Mouse (Mus musculus) hindbrain, postnatal 0 days (tissue): ENCODE data around the gene U2af1. TPM values are rescaled to one million over a fixed set of nuclear protein-coding genes. Genes with fewer than 3 reads are reported as not detected.
A peak's percentile ranks its signal among the peaks of the same experiment; 100 is the strongest.

Source experiments
- ATAC-seq: fragments of 200-750 bp; cut with Nextera tagmentation; 2 replicates; pipeline ENCODE4 v1.8.0; 2017; ENCODE audit warnings: mild to moderate bottlenecking, moderate TSS enrichment, moderate library complexity
- DNase-seq: peaks from one replicate; pipeline ENCODE4 v3.0.0-alpha.2; 2015; ENCODE audit warnings: low spot score
- H3K27ac ChIP-seq: fragments of 300-500 bp; sonication (generic); 2 replicates; pipeline ENCODE4 v1.5.1; 2014; ENCODE audit warnings: mild to moderate bottlenecking
- H3K27me3 ChIP-seq: fragments of 300-500 bp; sonication (generic); 2 replicates; pipeline ENCODE4 v1.6.1; 2014; ENCODE audit warnings: low read length, mixed read lengths; ENCODE audit not compliant: insufficient read depth
- H3K36me3 ChIP-seq: fragments of 300-500 bp; sonication (generic); 2 replicates; pipeline ENCODE4 v1.6.1; 2014; ENCODE audit warnings: low read length, mixed read lengths; ENCODE audit not compliant: insufficient read depth
- H3K4me1 ChIP-seq: fragments of 300-500 bp; sonication (generic); 2 replicates; pipeline ENCODE4 v1.6.1; 2014; ENCODE audit warnings: antibody characterized with exemption, low read length, mixed read lengths; ENCODE audit not compliant: insufficient read depth
- H3K4me2 ChIP-seq: fragments of 300-500 bp; sonication (generic); 2 replicates; pipeline ENCODE4 v1.6.1; 2014; ENCODE audit warnings: low read depth, mild to moderate bottlenecking, low read length, moderate library complexity, mixed read lengths
- H3K4me3 ChIP-seq: fragments of 300-500 bp; sonication (generic); 2 replicates; pipeline ENCODE4 v1.5.1; 2014; ENCODE audit warnings: low read length
- H3K9ac ChIP-seq: fragments of 300-500 bp; sonication (generic); replicated peaks from 2 replicates; pipeline ENCODE4 v1.6.1; 2014; ENCODE audit warnings: mild to moderate bottlenecking, low read length, moderate library complexity, mixed read lengths
- H3K9me3 ChIP-seq: fragments of 300-500 bp; sonication (generic); 2 replicates; pipeline ENCODE4 v1.6.1; 2016; ENCODE audit warnings: low read length, mixed read lengths
- CTCF ChIP-seq: IDR thresholded peaks from 2 replicates; pipeline ENCODE4 v1.5.1; 2016; ENCODE audit warnings: antibody characterized with exemption, control low read depth, low read depth
- WGBS: fragments of 180-500 bp; shearing (Covaris S2); extraction: QIAGEN DNeasy Blood & Tissue Kit; methylation state at CpG from one replicate; pipeline ENCODE4 v1.1.7; 2014; 5-methylcytosine and 5-hydroxymethylcytosine counted together
- polyA plus RNA-seq: library from polyadenylated mRNA; unstranded; fragments of >200 nt; fragmentation: Nextera tagmentation; extraction: Ambion mirVana; gene quantifications from 2 replicates; pipeline ENCODE4 v1.2.1, GENCODE M21; 2015
- total RNA-seq: library from RNA; depleted of rRNA; stranded (reverse); fragments of >200 nt; gene quantifications from 2 replicates; pipeline ENCODE4 v1.2.3, GENCODE M21; 2014

Gene U2af1
- total and polyA plus RNA-seq, 2 experiments from 2014 or later = 46.2 to 224 TPM

- Histone ChIP-seq H3K27ac (no peak overlapping the region), H3K27me3 (no peaks in the 10 kb centered on the region), H3K9me3 (no peaks in the 10 kb centered on the region), H3K9ac (no peak overlapping the region), H3K36me3 (no peaks in the 10 kb centered on the region), H3K4me1 (no peaks in the 10 kb centered on the region), H3K4me2 (no peak overlapping the region), H3K4me3 (no peak overlapping the region)
- WGBS = 87% methylated on average over 8 of the region's 9 CpGs
- no peak for DNase-seq
- no peak for TF ChIP-seq CTCF
- ATAC-seq = no peak
These were observed 9.6 kb upstream of the U2af1 start for GRCm38 (mm10) chr17:31668306-31668705.

GRCm38 (mm10) chr17:31664760-31665159, 6.1 kb upstream of the U2af1 start:
- TF ChIP-seq CTCF = peak; percentile 90
- Histone ChIP-seq H3K4me3 (no peak overlapping the region), H3K9ac (no peak overlapping the region), H3K4me2 (no peak overlapping the region), H3K27ac (no peak overlapping the region), H3K36me3 (no peaks in the 10 kb centered on the region), H3K27me3 (no peaks in the 10 kb centered on the region), H3K9me3 (no peaks in the 10 kb centered on the region), H3K4me1 (no peaks in the 10 kb centered on the region)
- peak; percentile 83 for ATAC-seq
- WGBS = 13% methylated on average over 4 of the region's 4 CpGs
- DNase-seq = peak; percentile 86

- Histone ChIP-seq H3K9me3 (no peaks in the 10 kb centered on the region), H3K9ac (no peak overlapping the region), H3K4me1 (peaks cover 5% of the 10 kb centered on the region; the same call in 1 of the 2 replicates), H3K36me3 (no peaks in the 10 kb centered on the region), H3K4me3 (no peak overlapping the region), H3K27me3 (no peaks in the 10 kb centered on the region), H3K4me2 (no peak overlapping the region), H3K27ac (no peak overlapping the region)
- DNase-seq (no peak), ATAC-seq (no peak)
- TF ChIP-seq CTCF = peak; percentile 28
These were observed 4.2 kb upstream of the U2af1 start for GRCm38 (mm10) chr17:31662855-31663254.

- Histone ChIP-seq H3K4me1 (peaks cover 12% of the 10 kb centered on the region; the same call in 1 of the 2 replicates), H3K4me2 (no peak overlapping the region), H3K27me3 (no peaks in the 10 kb centered on the region), H3K27ac (no peak overlapping the region), H3K4me3 (no peak overlapping the region), H3K9ac (no peak overlapping the region), H3K36me3 (peaks cover 3% of the 10 kb centered on the region; the same call in 1 of the 2 replicates), H3K9me3 (no peaks in the 10 kb centered on the region)
- ATAC-seq (no peak), DNase-seq (peak; percentile 45)
- 64% methylated on average over 8 of the region's 8 CpGs for WGBS
- TF ChIP-seq CTCF = no peak
These were observed 2.1 kb upstream of the U2af1 start for GRCm38 (mm10) chr17:31660661-31661250.

GRCm38 (mm10) chr17:31658136-31658467, 590 bp downstream of the U2af1 start:
- H3K9me3 ChIP-seq = no peaks in the 10 kb centered on the region
- no peak for DNase-seq
- no peak for ATAC-seq
- peak overlapping the region; percentile 97 for H3K4me3 ChIP-seq
- no peak for TF ChIP-seq CTCF
- under 1% methylated on average over 27 of the region's 27 CpGs for WGBS
- peaks cover 24% of the 10 kb centered on the region for H3K36me3 ChIP-seq
- no peaks in the 10 kb centered on the region for H3K27me3 ChIP-seq
- H3K4me1 ChIP-seq = peaks cover 12% of the 10 kb centered on the region; the same call in 1 of the 2 replicates
- peak overlapping the region; percentile 96 for H3K9ac ChIP-seq
- peak overlapping the region; percentile 87 for H3K4me2 ChIP-seq
- H3K27ac ChIP-seq = peak overlapping the region; percentile 91

- no peak for TF ChIP-seq CTCF
- Histone ChIP-seq H3K27me3 (no peaks in the 10 kb centered on the region), H3K4me1 (peaks cover 12% of the 10 kb centered on the region; the same call in 1 of the 2 replicates), H3K9me3 (no peaks in the 10 kb centered on the region), H3K4me3 (peak overlapping the region; percentile 97), H3K27ac (0 out of 2 replicates have a peak overlapping the region, but pooled peaks have one; percentile 91), H3K9ac (peak overlapping the region; percentile 96), H3K4me2 (peak overlapping the region; percentile 87), H3K36me3 (peaks cover 32% of the 10 kb centered on the region)
- no peak for ATAC-seq
- no peak for DNase-seq
- WGBS = 58% methylated on average over 12 of the region's 12 CpGs
These were observed 1.3 kb downstream of the U2af1 start for GRCm38 (mm10) chr17:31657141-31657983.

- Histone ChIP-seq H3K9me3 (no peaks in the 10 kb centered on the region), H3K27me3 (no peaks in the 10 kb centered on the region), H3K27ac (no peak overlapping the region), H3K4me3 (no peak overlapping the region), H3K9ac (no peak overlapping the region), H3K4me1 (peaks cover 12% of the 10 kb centered on the region; the same call in 1 of the 2 replicates), H3K4me2 (no peak overlapping the region), H3K36me3 (peaks cover 38% of the 10 kb centered on the region)
- ATAC-seq (no peak), DNase-seq (no peak)
- 81% methylated on average over 5 of the region's 5 CpGs for WGBS
- no peak for TF ChIP-seq CTCF
These were observed 2.0 kb downstream of the U2af1 start for GRCm38 (mm10) chr17:31656682-31657081.
